Mouse (Mus musculus) CH12F3 (cell line): ENCODE results near the gene Als2.

ENCODE experiments used
- in situ Hi-C: fragments of 300-500 bp; cut with MboI; formaldehyde crosslinking; loops from 2 replicates; pipeline ENCODE4 v1.14.3; 2020; ENCODE audit warnings: low sequenced_read_pairs

The Als2 gene

GRCm38 (mm10) chr1:59236856-59237441 lies at the start of gene Als2:
Gene Als2 (minus strand): TSS chr1:59237231.
- in situ Hi-C loops = loop anchor here (10.0 kb wide), 1 partner anchor 232 kb away; no protein-coding TSS in a partner anchor

- in situ Hi-C loops = no loop called here
These were observed 49.4 kb upstream of the Als2 start for GRCm38 (mm10) chr1:59286316-59286850.

GRCm38 (mm10) chr1:59285880-59286279 lies 48.8 kb upstream of the Als2 start:
- in situ Hi-C loops = no loop called here

- in situ Hi-C loops = no loop called here
These were observed 35.2 kb upstream of the Als2 start for GRCm38 (mm10) chr1:59272189-59272588.

- in situ Hi-C loops = no loop called here
These were observed 33.1 kb upstream of the Als2 start for GRCm38 (mm10) chr1:59269951-59270689.

GRCm38 (mm10) chr1:59269466-59269865 lies 32.4 kb upstream of the Als2 start:
- in situ Hi-C loops = no loop called here

- in situ Hi-C loops = no loop called here
These were observed 31.9 kb upstream of the Als2 start for GRCm38 (mm10) chr1:59268931-59269330.

DNA sequence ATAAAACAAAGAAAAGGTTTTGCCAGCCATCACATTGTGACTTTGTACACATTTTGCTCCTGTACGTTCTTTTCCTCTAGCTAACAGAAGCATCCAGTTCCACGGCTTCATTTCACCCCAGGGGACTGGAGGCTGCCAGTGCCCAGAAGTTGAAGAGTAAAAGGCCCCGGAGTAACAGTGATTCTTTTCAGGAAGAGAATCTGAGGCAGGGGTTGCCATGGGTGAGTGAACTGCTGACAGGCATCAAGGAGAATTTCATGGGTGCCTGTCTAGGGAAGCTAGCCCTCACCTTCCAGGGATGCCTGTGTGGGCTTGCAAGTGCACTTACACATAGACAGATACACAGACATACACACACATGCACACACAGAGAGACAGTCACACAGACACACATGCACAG lies 20.7 kb upstream of the Als2 start:
- in situ Hi-C loops = no loop called here

- in situ Hi-C loops = no loop called here
These were observed 19.8 kb upstream of the Als2 start, which contains the start of gene Cdk15 for GRCm38 (mm10) chr1:59256751-59257231. Gene Cdk15 (plus strand): TSS chr1:59256906.

- in situ Hi-C loops = no loop called here
These were observed 16.4 kb upstream of the Als2 start for GRCm38 (mm10) chr1:59253301-59253909.

- in situ Hi-C loops = no loop called here
These were observed 15.7 kb upstream of the Als2 start for GRCm38 (mm10) chr1:59252762-59253161.

GRCm38 (mm10) chr1:59247602-59248001 lies 10.6 kb upstream of the Als2 start:
- in situ Hi-C loops = loop anchor here (5.0 to 10.0 kb wide), 2 partner anchors 375 to 483 kb away; no protein-coding TSS in a partner anchor

DNA sequence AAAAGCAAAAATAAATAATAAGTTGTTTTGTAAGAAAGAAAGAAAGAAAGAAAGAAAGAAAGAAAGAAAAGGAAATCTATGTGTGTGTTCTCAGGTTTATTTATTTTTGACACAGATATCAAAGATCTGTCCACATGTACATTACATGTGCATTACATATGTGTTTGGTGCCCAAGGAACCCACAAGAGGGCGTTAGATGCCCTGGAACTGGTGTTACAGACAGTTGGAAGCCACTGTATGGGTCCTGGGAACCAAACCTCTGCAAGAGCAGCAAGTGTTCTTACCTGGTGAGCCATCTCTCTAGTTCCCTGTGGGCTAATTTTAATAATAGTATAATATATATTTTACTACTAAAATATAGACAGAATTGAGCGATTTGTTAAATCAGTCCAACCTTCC lies 6.7 kb upstream of the Als2 start:
- in situ Hi-C loops = loop anchor here (10.0 kb wide), 1 partner anchor 479 kb away; no protein-coding TSS in a partner anchor

GRCm38 (mm10) chr1:59237614-59238211 lies 682 bp upstream of the Als2 start:
- in situ Hi-C loops = loop anchor here (10.0 kb wide), 1 partner anchor 233 kb away; no protein-coding TSS in a partner anchor

DNA sequence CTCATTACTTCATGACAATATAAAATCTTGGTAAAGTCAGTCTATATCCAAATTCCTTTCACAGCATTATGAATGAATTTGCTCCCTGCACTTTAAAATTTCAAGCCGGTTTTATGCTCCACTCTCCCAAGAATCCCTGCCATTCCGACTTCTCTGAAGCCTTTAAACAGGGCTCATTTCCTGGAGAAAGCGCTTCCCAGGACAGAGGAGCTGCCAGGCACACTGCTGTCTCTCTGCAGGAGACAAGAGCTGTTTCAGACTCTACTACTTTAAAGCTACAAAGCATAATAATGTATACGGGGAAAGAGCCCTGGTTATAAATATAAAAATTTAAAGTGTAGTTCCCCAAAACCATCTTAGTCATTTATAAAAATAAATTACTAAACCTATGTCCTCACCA lies 7.8 kb downstream of the Als2 start:
- in situ Hi-C loops = no loop called here

- in situ Hi-C loops = no loop called here
These were observed 8.5 kb downstream of the Als2 start for GRCm38 (mm10) chr1:59228552-59228951.

- in situ Hi-C loops = no loop called here
These were observed 14.8 kb downstream of the Als2 start for GRCm38 (mm10) chr1:59222101-59222825.

DNA sequence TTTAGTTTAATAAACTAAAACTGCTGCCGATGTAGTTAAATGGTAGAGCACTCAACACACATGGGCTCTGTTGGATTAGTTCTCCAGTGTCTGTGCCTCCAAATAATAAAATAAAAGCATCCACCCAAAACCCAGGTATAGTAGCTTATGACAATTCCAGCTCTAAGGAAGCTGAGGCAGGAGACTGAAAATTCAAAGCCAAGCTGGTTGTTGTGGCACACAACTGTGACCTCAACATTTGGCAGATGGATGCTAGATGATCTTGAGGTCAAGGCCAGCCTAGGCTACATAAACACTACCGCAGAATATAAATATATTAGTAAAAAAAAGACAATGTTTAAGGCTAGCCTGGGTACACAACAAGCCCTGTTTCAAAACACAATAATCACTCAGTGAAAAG lies 15.4 kb downstream of the Als2 start:
- in situ Hi-C loops = no loop called here

- in situ Hi-C loops = no loop called here
These were observed 16.7 kb downstream of the Als2 start for GRCm38 (mm10) chr1:59220371-59220770.

- in situ Hi-C loops = no loop called here
These were observed 21.6 kb downstream of the Als2 start for GRCm38 (mm10) chr1:59215446-59215845.
